Mouse (Mus musculus) thymus, adult 2 months (tissue): ENCODE measurements around the gene Ear6.

Experiments used
- CTCF ChIP-seq: fragments of 200-500 bp; IDR thresholded peaks from 2 replicates; pipeline ENCODE4 v1.5.1; 2012; ENCODE audit warnings: mild to moderate bottlenecking, control low read depth, low read length, moderate library complexity, borderline replicate concordance; ENCODE audit not compliant: control insufficient read depth, poor library complexity, insufficient read depth; ENCODE audit errors: extremely low read depth
- POLR2A ChIP-seq: fragments of 200-500 bp; IDR thresholded peaks from 2 replicates; pipeline ENCODE4 v1.6.1; 2012; ENCODE audit warnings: mild to moderate bottlenecking, low read length, control low read depth, moderate library complexity; ENCODE audit not compliant: control insufficient read depth, poor library complexity, insufficient read depth; ENCODE audit errors: extremely low read depth

GRCm38 (mm10) chr14:51884031-51884544 lies 30.6 kb downstream of the Ear6 start:
- TF ChIP-seq CTCF (no peak), POLR2A (no peak)
